Mouse (Mus musculus): ENCODE measurements around the gene Adora2b.

Gene Adora2b

GRCm38 (mm10) chr11:62248401-62249244 is at the start of gene Adora2b:
Gene Adora2b (plus strand): TSS chr11:62248984.
- in situ Hi-C loops (cut with MboI, MseI), result no loop called here

- in situ Hi-C loops (cut with MboI, MseI), result no loop called here
These were observed 47.8 kb upstream of the Adora2b start for GRCm38 (mm10) chr11:62200901-62201512.

GRCm38 (mm10) chr11:62202645-62203044 is 46.1 kb upstream of the Adora2b start:
- in situ Hi-C loops (cut with MboI, MseI), result no loop called here

- in situ Hi-C loops (cut with MboI, MseI), result loop anchor here (5.0 kb wide), 2 partner anchors 72 to 378 kb away; no protein-coding TSS in a partner anchor
These were observed 39.7 kb upstream of the Adora2b start for GRCm38 (mm10) chr11:62209111-62209510.

- in situ Hi-C loops (cut with MboI, MseI), result loop anchor here (5.0 kb wide), 2 partner anchors 73 to 377 kb away; no protein-coding TSS in a partner anchor
These were observed 38.9 kb upstream of the Adora2b start for GRCm38 (mm10) chr11:62209891-62210290.

- in situ Hi-C loops (cut with MboI, MseI), result no loop called here
These were observed 35.3 kb upstream of the Adora2b start for GRCm38 (mm10) chr11:62213384-62213989.

- in situ Hi-C loops (cut with MboI, MseI), result no loop called here
These were observed 33.7 kb upstream of the Adora2b start for GRCm38 (mm10) chr11:62215107-62215506.

- in situ Hi-C loops (cut with MboI, MseI), result no loop called here
These were observed 31.0 kb upstream of the Adora2b start for GRCm38 (mm10) chr11:62217751-62218150.

GRCm38 (mm10) chr11:62220756-62221510 is 27.9 kb upstream of the Adora2b start:
- in situ Hi-C loops (cut with MboI, MseI), result no loop called here

- in situ Hi-C loops (cut with MboI, MseI), result no loop called here
These were observed 25.4 kb upstream of the Adora2b start for GRCm38 (mm10) chr11:62223416-62223815.

GRCm38 (mm10) chr11:62223962-62224361 is 24.8 kb upstream of the Adora2b start:
- in situ Hi-C loops (cut with MboI, MseI), result no loop called here

GRCm38 (mm10) chr11:62224797-62225196 is 24.0 kb upstream of the Adora2b start:
- in situ Hi-C loops (cut with MboI, MseI), result no loop called here

- in situ Hi-C loops (cut with MboI, MseI), result no loop called here
These were observed 8.0 kb upstream of the Adora2b start for GRCm38 (mm10) chr11:62240631-62241261.

- in situ Hi-C loops (cut with MboI, MseI), result no loop called here
These were observed 4.9 kb upstream of the Adora2b start for GRCm38 (mm10) chr11:62243871-62244270.

- in situ Hi-C loops (cut with MboI, MseI), result no loop called here
These were observed 4.3 kb upstream of the Adora2b start for GRCm38 (mm10) chr11:62244471-62244870.

GRCm38 (mm10) chr11:62247759-62248400 is 904 bp upstream of the Adora2b start:
- in situ Hi-C loops (cut with MboI, MseI), result no loop called here

GRCm38 (mm10) chr11:62249266-62250037 is 668 bp downstream of the Adora2b start:
- in situ Hi-C loops (cut with MboI, MseI), result no loop called here

GRCm38 (mm10) chr11:62251047-62251446 is 2.3 kb downstream of the Adora2b start:
- in situ Hi-C loops (cut with MboI, MseI), result no loop called here

- in situ Hi-C loops (cut with MboI, MseI), result no loop called here
These were observed 4.6 kb downstream of the Adora2b start for GRCm38 (mm10) chr11:62253380-62253779.

GRCm38 (mm10) chr11:62259214-62259613 is 10.4 kb downstream of the Adora2b start:
- in situ Hi-C loops (cut with MboI, MseI), result no loop called here

All from T-helper 1 cell (primary cell).